Mouse (Mus musculus): ENCODE results near the gene C2cd2.

The C2cd2 gene

GRCm38 (mm10) chr16:97941844-97942243, 20.6 kb downstream of the C2cd2 start:
- DNase-seq, result no peak

DNA sequence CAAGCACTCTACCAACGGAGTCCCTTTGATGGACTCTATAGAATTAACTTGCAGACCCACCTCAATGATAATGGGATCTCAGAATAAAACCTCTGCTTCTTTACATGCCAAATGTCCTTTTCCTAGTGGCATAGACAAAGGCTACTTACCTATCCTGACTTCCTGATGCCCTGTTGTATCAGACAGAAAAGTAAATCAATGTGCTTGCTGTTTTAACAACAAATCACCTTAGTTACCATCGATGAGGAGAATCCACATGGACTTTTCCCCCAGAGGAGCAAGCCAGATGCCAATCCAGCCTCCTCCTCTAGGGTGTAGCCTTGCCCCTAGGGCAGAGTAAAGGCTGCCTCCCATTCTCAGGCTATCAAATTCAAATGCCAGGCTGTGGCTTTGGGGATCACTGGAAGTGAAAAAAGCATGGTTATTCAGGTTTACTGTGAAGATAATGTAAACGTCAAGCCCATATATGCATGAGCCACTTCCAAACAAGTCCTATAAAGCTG, 21.9 kb downstream of the C2cd2 start:
- DNase-seq, result no peak

- DNase-seq, result no peak
Measured at GRCm38 (mm10) chr16:97935815-97936214, 26.6 kb downstream of the C2cd2 start.

DNA sequence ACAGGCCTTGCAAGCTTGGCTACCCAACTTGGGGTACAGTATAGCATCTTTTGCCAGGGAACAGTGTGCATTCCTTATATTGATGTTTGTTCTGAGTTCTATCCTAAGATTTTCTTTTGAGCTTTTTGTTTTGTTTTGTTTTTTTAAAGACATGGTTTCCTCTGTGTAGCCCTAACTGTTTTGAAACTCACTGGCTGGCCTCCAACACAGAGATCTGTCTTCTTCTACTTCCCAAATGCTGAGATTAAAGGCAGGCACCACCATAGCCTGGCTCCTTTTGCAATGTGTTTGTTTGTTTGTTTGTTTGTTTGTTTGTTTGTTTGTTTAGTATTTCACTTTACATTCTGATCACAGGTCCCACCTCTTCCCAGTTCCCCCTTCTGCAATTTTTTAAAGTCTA, 32.2 kb downstream of the C2cd2 start:
- DNase-seq, result no peak

GRCm38 (mm10) chr16:97929520-97929919, 32.9 kb downstream of the C2cd2 start:
- DNase-seq, result no peak

GRCm38 (mm10) chr16:97927331-97927938, 35.0 kb downstream of the C2cd2 start:
- no peak for DNase-seq

GRCm38 (mm10) chr16:97926381-97926780, 36.0 kb downstream of the C2cd2 start:
- DNase-seq, result no peak

DNA sequence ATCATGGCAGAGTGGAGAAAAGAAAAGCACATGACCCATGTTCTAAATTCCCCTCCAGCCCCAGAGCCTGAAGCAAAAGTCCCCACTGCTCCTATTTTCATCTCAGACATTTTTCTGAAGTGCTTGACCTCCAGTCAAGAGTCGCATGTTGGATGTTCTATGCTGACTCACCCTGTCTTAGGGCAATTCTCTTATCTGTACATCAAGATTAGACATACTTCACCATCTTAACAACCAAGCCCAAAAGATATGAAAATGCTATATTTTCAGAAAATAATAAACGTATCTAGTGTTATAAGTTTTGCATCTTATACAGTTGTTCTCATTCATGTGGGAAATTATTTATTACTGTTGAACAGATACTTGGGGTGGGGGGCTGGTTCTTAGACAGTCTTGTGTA, 36.6 kb downstream of the C2cd2 start:
- DNase-seq, result no peak

DNA sequence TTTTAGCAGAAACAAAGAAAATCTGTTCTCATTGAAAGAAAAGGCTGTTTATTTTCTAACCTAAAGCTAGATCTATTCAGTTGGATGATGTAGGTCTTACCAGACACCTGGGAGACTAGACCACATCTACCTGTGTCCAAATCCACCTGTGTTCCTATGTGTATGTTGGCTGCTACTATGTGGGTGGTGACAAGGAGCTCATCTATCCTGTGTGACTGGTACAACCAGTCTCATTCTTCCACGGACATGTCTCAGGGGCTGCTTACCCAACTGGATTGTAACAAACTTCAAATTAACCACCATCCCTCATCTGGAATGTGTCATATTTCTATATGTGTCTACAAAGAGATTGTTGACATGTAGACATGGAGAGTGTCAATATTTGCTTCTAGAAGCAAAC, 38.7 kb downstream of the C2cd2 start:
- DNase-seq, result no peak

GRCm38 (mm10) chr16:97922779-97923126, 39.6 kb downstream of the C2cd2 start:
- DNase-seq, result no peak

GRCm38 (mm10) chr16:97921961-97922778, 40.2 kb downstream of the C2cd2 start:
- peak; percentile 92 to 94 for DNase-seq

DNA sequence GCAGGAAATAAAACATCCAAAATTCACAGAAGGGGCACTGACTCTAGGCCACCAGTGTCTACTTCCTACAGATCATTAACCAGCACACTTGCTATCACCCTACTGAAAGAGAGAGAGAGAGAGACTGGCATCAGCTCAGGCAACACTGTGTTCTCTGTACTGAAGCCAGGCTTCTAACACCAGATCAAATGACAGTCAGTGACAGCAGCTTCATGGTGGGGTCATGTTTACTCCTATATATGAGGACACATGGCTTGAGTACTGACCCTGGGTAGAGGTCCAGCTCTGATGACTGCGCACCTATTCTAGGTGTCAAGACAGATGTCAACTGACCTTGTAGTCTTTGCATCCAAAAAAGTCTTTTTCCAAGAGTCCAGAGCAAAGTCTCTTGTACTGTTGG, 41.8 kb downstream of the C2cd2 start:
- no peak for DNase-seq

DNA sequence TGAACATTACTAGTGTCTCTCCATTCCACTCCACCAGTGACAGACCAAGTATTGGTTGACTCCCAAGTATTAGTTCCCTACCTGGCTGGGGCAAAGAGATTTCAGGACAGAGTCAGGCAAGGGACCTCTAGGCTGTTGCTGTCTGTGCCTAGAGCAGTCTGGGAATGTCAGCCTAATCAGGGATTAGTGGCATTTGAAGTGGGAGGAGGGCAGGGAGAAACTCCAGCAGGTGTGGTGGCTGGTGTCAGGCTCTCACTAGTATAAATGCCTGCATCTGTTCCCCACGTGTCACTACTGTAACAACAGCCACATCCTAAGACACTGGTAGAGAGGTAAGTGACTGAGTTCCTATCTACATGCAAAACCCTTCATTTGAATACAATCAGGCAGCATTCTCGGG, 42.6 kb downstream of the C2cd2 start:
- DNase-seq, result no peak

DNA sequence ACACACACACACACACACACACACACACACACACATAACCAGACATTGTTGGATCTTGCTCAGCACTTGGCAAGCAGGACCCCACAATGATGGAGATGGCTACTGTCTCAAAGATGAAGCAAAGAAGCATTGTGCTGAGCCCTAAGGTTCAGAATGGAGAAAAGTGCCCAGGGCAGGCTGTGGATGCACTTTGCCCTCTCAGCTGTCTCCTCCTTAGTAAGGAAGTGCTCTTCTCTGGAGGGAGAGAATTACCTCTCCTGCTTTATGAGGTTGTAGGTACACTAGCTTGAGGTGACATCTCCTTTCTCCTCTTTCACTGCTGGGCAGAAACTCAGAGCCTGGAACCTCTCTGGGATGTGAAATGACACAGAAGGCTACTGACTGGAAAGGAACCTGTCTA, 49.5 kb downstream of the C2cd2 start:
- no peak for DNase-seq

GRCm38 (mm10) chr16:97909356-97909755, 53.0 kb downstream of the C2cd2 start:
- peak in 1 of 2 experiments; percentile 33 for DNase-seq

DNA sequence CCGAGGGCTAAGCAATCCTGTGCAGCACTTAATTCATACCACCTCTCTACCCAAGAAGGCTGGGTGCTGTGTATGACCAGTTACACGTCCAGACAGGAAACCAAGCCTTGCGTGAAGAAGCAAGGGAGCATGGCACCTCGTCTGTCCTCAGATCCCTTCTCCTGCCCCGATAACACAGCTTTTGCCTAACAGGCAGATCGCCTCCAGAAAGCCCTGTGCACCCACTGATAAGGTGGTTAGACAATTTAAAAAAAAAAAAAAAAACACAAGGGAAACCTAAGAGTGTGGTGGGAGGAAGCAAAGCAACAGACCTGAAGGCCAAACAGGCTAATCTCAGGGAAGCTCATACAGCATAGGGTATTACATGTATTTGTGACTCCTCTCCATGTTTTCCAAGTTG, 54.9 kb downstream of the C2cd2 start:
- no peak for DNase-seq

GRCm38 (mm10) chr16:97906337-97906736, 56.1 kb downstream of the C2cd2 start:
- DNase-seq, result no peak

DNA sequence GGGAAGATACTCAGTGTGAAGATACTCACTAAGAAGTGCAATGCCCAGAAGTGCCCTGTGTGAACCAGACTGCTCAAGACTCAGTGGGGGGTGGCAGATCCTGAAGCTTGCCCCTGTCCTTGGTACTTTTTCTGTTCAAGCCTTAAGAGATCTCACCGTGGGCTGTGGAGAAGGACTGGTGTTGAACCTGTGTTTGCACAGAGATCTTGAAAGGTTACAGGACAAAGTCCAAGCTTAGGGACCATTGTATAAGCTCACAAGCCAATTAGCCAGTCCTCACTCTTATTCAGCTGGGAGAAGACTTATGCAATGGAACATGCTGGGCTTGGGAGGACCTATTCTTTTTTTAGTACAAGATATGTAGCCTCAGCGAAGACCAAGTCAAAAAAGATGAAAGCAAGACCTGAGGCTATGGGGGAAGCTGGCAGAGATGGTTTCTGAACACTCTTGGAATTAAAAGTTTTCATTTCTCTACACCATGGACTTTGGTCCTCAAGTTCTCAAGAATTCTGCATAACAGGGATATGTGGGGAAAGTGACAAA, 56.9 kb downstream of the C2cd2 start:
- DNase-seq, result no peak

- no peak for DNase-seq
Measured at GRCm38 (mm10) chr16:97904035-97904434, 58.4 kb downstream of the C2cd2 start.

DNA sequence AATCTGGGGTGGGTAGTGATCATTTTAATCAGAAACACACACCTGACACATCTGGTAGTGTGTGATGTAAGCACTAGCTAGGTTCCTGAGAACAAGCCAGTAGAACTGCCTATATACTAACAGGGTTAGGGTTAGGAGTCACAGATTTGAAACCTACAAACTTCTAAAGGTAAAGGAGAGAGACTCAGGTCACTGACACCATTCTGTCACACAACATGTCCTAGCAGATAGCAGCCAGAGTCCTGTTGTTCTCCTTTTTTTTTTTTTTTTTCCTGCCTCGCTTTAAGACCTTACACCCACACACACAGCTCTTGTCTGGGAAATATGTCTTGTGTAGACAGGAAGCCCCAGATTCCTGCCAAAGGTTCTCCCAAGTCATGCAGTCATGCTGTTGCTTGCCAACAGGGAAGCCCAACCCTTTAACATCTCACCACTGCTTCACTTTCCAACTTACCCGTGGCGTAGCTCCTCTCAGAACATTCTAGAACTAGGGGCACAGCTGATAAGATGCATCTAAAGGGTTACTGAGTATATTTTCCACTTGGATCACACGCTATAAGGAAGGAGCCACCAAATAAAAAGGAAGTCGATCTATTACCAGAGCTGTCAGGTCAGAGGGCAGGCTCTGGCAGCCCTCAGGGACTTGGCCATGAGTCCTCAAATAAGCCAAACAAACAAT, 64.9 kb downstream of the C2cd2 start:
- peak in 1 of 2 experiments; percentile 13 for DNase-seq

DNA sequence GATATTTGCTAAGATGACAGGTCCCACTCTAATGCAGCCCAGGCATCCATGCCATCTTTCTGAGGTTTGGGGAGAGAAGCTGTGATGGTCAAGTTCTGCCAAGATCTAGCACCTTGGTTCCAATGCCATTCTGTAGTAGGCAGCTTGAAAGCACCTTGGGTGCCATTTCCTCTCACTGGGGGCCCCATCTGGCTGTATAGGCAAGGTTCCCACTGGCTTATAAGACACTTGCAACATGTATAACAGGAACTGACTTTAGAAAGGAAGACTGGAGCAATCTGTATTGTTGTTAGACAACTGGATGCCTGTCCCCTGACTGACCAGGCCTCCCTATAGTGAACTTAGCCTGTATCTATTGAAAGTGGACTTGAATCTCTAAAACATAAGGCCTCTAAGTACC, 74.6 kb downstream of the C2cd2 start:
- peak; percentile 54 to 57 for DNase-seq

GRCm38 (mm10) chr16:97883696-97884095, 78.7 kb downstream of the C2cd2 start:
- no peak for DNase-seq

DNA sequence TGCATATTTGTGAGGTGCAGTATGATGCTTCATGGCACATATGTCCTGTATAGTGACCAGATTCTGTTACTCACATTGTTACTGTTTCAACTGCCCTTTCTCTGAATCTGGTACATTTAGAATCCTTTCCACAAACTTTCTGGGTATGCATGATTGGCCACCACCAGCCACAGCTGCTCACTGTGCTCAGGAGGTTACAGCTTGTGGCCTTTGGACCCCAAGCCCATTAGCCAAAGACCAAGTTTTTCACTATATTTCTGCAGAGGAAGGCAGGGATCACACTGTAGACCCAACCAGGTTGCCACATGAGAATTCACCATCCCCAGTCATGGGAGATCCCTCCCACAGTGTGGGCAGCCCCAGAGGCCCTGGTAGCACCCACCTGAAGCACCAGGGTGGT, 79.5 kb downstream of the C2cd2 start:
- DNase-seq, result no peak

DNA sequence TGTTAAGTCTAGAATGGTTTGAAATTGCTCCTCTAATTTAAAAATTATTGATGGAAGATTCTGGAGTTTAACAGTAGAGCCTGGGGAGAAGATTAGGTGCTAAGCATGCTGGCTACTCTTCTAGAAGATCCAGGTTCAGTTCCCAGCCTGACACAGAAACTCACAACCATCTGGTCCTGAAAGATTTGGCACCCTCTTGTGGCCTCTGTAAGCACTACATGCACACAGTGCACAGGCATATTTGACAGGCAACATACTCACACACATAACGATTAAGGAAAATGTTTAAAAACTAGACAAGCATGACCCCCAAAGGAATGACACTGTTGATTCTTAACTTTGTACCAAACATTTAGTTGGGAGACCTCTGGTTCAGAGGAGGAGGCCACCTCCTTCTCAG, 83.3 kb downstream of the C2cd2 start:
- DNase-seq, result peak; percentile 42 to 65

All from cerebellum, postnatal 25 days (tissue).